Mouse (Mus musculus) thymus, postnatal 4 days (tissue): ENCODE data around the gene Osbpl3.
"Not testable (repeated sequence)": the region's sequence is repeated elsewhere in the genome, so short reads cannot be mapped to it uniquely, and the experiment has no call there.

Experiments
- DNase-seq: peaks from one replicate; pipeline ENCODE4 v3.0.0; 2021

Osbpl3 gene

DNA sequence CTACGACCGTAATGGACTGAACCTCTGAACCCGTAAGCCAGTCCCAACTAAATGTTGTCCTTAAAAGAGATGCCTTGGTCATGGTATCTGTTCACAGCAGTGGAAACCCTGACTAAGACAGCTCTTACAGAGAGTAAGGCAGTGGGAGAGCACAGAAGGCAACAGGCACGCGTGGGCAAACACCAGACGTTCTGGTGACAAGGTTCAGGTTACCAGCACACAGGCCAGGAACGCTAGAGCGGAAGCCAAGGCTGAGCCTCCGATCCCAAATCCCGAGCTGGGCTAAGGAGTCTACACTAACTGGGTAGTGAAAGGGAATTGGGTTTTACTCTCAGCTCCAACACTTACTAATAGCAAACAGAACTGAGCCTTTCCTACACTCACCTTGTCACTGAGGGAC is 3.8 kb downstream of the Osbpl3 start:
- DNase-seq = no peak

DNA sequence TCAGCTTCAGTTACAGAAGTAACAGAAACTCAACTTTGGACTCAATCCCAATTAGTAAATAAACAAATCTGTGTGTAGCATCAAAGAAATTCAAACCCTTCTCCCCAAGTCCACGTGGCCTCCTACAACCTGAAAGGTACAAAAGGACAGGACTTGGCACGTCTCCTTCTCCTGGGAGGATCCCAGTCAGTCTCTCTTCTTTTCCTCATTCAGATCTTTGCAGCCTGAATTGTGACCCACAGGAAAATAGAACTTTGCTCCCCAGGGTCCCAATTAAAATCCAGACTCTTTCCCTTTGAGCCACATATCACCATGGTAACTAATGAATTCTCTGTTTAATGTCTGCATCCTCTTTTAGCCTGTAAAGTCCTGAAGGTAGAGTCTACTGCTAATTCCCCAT is 10.4 kb downstream of the Osbpl3 start:
- DNase-seq = no peak

DNA sequence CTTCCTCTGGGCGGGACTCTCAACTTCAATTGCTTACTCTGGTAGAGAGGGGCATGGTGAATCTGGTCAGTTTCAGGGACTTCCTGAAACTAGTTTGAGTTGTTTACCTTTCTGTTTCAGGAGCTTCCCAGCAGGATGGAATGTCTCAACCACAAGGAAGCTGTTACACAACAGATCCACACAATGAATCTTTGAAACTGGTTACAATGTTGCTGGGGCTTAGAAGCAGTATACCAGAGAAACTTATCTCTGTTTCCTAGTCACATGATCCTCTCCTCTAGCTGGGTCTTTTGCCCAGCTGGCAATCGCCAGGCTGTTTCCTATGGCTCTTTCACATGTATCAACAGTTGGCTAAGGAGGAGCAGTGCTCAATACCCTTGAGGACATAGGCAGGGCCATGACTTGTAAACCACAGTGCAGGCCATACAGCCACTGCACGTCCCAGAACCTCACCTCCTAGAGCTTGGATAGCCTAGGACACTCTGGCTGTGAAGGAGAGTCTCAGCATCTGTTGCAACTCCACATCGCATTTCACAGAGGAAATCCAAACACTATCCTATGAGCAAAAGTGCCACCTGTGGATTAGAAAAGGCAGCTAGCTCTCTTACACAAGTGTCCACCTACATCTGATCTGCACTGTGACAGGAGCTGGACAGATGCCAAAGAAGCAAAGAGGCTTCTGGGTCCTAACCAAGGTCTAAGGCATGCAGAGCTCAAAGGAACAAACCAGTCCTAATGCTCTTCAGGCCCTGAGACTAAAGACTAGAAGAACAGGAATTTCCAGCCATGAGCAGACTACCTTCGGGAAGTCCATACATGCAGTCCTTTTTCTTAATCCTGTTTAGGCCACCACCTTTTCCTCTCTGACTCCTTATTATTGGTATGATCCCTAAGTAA is 14.8 kb downstream of the Osbpl3 start:
- DNase-seq = no peak

DNA sequence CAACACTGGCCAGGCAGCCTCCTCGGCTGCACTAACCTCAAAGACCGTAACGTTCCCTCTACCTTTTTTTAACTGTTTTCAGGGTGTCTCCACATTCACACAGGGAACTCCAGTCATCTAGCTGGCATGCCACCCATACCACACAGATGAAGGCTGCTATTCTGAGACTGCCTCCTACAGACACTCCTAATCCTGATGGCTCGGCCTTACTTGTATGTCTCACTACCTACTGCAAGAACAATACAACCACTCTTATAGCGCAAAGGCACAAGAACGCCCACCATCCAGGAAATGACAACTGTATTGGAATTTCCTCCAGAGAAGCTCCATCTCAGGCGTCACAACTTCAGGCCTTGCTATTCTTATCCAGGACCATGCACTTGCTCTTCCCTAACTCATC is 15.8 kb downstream of the Osbpl3 start:
- DNase-seq = no peak

DNA sequence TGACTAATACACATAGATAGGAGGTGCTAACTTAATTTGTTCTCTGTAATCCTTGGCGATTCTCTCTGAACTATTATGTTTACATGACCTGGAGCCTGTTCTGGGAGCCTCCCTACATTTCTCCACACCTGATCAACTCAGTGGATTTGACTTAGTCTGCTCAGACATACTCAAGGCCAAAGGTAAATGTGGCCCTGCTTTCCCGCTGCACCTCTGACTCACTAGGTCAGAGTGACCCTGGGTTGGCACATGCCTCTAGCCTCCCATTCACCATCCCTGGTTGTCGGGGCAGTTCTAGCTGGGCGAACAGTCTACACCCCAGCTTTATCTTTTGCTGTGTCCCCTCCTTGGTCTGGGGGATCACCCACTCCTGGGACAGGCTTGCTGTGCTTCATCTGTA is 17.1 kb downstream of the Osbpl3 start:
- DNase-seq = not testable (repeated sequence)

DNA sequence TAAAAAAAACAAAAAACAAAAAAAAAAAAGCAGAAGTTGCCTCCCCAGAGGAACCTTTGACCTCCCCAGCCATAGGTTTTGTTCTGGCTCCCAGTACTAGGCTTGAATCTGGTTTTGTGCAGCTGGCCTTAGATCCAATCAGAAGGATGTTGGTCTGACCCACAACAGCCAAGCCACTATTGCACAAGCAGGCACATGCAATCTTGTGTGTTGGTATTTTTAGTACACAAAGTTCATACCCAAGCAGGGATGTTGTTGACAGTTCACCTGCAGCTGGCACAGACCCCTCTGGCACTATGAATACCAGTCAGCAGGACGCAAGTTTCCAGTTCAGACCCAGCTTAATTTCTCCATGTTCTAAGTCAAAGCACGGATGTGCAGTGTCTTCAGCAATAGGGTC is 18.2 kb downstream of the Osbpl3 start:
- DNase-seq = no peak

DNA sequence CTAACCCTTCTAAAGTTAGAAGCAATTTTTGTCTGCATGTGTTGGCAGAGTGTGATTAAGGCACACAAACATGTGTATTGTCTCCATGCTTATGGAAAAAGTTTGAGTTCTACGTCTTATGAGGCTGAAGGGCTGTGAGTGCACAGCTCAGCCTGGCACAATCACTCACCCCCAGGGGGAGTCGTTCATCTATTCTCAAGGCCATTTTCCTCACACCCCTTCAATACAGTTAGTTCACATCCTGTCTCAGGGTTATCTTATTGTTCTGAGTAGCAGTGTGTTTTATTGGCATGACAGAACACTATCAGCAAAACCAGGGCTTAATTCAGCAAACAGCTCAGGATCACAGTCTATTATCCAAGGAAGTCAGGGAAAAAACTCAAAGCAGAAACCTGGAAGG is 19.3 kb downstream of the Osbpl3 start:
- DNase-seq = no peak

DNA sequence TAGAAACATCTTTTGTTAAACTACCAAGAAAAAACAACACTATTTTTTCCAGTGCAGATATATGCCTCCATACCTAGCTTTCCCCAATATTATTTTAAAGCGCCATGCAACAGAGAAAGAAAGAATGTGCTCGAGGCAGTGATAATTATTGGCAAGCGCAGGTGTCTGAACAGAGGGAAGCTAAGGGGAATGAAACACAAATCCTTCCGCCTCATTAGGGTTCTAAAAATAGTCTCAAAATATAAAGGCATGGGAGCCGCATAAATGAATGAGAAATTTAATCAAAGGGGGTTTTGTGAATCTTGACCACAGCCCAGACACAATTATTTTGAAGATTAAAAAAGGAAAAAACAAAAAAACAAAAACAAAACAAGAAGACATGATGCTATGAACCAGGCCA is 23.5 kb downstream of the Osbpl3 start:
- no peak for DNase-seq

DNA sequence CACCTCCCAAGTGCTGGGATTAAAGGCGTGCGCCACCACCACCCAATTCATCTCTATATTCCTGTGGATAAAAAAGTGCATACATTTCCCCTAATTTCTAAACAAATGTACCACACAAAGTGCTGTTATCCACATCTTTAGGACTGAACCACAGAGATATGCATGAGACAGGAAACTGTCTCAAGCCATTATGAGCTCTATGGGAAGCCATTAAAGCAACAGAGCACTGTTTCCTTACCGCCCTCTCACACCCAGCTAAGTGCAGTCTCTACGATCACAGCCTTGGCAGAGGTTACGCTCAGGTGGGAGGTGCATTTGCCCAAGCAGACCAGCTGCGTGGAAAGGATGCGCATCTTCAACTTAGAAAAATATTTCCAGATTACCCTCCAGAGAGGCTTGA is 26.7 kb downstream of the Osbpl3 start:
- no peak for DNase-seq

DNA sequence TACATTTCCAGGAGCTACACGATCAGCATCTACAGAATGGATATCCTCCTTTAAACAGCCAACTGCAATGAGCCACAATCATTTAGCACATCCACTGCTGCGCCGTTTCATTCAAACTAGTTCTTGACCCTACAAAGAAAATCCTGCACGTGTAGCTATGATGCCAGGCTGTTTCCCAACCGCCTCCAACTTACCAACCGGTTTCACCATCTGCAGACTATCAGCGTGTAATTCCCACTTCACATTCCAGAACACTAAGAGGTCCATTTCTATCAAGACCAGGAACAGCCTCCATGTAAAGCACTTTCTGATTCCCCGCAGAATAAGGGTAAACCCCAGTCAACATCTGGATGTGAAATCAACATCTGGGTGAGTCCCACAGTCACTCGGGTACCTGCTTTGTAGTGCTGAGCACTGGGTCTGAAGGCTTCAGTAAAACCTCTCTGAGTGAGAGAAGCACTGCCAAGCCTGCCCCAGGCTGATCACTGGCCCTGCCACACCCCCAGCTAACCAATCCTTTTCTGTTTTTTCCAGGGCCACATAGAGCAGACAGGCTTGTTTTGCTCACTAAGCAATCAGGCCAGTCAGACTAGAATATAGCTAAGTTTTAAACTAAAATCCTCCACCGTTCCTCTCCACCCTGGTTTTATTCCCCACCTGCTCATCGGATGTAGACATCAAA is 28.8 kb downstream of the Osbpl3 start:
- no peak for DNase-seq

DNA sequence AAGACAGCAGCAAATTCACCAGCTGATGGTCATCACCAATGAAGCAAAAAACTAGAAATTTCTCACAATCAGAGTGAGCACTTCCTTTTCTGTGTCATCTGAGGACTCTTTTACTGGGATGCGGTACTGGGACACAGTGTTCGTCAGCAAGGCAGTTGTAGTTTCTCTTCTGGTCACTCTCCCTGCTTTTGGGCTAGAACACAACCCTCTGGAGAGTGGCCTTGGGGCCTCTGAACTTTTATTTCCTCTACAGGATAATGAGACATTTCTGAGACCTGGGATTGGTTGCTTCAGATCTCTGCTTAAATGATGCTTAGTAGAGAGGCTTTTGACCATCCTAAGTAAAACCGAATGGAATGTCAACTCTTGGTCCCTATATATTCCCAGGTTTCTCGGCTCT is 29.4 kb downstream of the Osbpl3 start:
- DNase-seq = no peak

DNA sequence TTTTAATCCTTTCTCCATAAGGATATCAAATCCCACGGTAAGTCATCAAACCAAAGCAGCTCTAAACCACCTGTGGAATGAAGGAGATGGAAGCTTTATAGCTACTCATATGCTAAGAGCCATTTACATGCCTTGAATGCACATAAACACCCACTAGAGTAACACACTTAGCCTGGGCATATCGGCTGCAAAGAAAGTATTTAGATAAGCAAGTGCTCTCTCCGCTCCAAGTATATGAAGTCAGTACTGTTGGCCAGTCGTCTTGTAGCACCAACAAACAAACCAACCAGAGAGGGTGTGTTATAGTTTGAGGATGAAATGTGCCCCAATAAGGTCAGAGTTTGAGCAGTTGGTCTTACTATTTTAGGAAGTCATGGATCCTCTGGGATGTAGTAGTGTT is 31.7 kb downstream of the Osbpl3 start:
- DNase-seq = no peak

DNA sequence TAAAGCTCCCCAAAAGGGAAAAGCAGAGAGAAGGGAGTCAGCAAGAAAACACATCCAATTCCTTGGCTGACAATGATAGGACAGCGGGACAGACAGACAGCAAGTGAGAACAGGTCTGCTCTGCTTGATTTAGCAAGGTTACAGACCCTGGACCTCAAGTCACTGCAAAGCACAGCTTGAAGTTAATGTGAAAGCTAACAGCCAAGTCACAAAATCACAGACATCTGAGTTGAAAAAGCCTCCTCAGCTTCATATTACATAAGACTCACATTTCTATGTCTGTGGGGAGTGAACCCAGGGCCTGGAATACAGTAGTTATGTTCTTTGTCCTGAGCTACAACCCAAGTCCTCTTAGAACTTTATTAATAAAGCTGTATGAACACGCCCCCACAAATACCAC is 35.6 kb downstream of the Osbpl3 start:
- DNase-seq = no peak

DNA sequence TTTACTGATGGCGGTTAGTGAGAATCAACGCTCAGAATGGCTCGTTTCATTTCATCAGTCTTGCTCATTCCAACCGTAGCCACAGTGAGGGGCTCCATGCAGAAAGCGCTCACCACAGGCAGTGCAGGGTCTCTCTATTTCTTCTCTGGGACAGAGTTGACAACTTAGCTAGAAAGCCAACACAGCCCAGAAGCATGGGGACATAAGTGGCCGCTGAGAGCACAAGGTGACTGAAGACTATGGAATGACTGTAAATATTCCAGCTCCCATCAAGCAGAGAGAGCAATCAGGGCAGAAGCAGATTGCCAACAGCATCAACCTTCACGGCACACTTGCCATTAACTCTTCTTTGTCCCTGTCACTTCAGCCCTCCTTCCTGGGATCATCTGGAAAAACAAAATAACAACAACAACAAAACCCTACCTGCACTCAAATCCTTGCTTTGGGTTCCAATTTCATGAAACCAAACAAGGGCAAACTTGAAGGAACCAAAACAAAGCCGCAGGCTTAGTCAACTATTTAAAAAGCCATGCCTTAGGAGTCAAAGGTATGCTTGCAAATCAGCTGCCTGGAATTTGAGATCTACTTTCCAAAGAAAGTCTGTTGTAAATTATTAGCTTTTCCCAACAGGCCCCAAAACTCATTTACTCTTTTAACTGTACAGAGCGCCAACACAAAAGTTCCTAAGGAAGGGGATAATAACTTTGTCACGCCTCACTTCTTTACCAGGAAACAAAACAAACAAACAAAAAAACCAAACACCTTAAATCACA is 36.3 kb downstream of the Osbpl3 start:
- DNase-seq = no peak

DNA sequence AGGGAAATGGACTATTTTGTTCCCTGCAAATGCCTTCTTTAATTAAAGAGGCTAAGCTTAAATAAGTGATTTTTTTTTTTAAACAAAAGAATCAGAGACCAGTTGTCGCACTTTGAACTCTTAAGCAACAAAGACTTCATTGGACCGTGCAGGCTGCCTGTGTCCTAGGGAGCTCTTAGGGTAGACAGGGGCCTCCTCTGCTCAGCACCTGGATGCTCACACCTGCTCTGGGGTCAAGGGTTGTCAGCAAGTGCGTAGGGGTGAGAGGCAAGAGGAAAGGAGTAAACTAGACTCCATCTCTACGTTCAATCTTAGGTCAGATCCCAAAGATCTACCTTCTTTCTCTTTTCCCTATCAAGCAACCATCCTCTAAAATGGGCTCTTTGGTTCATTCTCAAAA is 37.0 kb downstream of the Osbpl3 start:
- DNase-seq = no peak

DNA sequence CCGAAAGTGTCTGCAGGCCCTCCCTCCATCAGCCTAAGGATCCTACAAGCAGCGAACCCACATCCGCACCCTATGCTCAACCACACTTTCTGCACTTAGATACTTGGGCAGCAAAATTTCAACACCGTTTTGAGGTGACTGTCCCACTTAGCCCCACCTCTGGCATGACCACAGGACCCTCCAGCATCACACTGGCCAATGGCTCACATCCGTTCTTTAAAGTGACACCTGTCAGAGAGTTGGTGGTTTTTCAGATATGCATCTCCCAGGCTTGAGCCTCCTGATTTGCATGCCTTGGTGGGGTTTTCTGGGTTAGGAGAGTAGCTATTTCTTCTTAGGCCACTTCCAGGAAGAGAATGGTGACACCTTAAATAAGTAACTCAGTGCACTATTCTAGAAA is 39.1 kb downstream of the Osbpl3 start:
- peak; percentile 63 for DNase-seq

DNA sequence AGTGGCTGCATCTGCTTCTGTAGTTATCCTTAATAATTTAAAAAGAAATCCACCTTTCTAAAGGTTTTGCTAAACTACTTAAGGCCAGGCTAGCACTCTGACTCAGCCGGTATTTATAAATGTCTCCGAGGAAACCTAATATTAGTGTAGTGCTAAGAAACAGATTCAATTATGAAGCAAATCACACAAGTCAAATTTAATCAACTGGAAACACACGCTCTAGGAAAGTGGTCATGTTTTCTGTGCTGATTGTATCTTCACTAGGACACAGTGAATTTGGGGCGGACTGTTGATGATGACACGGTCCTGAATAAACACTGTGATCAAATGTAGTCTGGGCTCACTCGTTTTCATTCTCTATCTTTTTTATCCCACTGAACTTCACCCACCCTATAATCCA is 40.6 kb downstream of the Osbpl3 start:
- DNase-seq = no peak

DNA sequence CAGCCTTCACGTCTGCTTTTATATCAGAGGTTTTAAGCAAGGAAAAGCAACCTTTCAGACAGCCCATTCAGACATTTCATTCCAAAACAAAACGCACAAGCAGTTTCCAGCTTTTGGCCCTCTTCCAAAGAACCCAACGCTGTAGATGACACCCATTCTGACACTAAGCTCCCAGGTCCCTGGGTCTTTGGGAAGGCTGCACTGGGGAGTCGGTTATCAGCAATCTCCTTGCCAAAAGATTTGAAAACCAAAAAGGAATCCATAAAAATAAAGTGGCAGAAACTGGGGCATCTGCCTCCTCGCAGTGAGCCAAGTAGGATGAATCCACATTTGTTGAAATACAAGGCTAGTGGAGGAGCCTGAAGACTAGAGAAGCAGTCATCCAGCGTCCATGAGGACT is 41.5 kb downstream of the Osbpl3 start:
- no peak for DNase-seq

DNA sequence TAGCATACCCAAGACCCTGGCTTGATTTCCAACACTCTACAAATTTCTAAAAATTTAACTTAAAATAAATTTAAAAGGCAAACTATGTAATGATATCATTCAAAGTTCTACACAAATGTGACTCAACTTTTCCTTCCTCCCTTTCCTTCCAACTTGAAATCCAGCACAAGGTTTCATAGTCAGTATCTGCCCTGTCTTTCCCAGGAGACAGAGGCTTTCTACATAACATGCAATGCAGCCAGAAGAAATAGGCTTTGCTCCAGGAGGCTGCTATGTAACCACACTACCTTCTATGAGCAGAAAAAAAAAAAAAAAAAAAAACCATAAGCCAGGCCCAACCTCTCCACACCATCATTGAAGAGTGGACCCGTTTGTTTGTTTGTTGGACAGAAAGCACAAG is 42.6 kb downstream of the Osbpl3 start:
- no peak for DNase-seq

DNA sequence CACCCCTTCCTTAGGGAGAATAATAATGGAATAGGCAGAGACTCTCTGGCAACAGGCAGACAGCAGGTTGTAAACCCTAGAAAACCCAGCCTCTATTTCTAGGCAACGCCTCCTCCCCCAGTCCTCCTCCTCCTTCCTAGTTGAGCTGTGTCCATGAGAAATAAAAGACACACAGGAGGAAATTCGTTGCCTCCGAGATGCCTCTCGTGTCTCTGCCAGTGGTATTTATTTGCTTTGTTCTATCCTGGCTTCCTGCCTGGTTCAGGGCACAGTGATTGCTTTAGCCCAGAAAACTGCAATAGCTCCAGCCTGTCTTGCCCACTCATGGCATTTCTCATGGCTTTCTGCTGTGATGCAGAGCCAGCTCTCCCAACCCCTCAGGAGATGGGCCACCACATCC is 43.8 kb downstream of the Osbpl3 start:
- no peak for DNase-seq

DNA sequence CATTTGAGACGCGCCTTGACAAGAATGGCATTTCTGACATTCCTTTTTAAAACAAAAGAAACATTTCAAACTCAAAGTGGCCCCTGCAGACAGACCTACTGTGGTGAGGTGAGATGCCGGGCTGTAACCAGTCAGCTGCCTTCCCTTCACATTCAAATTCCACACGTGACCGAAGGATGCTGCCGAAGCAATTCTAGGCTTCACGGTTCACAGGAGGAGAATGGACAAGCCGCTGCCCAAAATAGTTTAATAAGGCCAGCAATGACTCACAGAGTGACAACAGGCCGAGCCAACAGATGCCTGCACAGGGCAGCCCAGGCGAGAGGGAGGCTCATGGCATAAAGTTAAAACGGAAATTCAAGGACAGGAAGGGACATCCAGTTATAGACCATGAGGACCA is 51.3 kb downstream of the Osbpl3 start:
- DNase-seq = no peak

DNA sequence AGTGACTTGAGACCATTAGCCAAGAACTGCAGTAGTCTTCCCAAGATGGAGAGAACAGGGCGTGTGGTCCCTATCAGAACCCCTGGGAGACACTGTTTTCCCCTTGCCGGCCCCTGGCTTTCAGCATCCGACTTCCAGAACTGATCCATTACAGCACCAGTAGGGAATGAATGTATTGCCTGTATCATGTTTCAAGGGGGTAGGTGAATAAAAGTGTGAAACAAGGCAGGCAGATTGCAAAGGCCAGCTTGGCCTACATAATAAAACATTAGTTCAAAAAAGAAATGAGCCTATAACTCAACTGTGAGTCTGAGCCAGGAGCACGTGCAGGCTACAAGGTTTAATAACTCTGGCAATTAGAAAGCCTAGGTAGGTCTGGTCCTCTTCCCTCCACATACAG is 52.5 kb downstream of the Osbpl3 start:
- DNase-seq = no peak

DNA sequence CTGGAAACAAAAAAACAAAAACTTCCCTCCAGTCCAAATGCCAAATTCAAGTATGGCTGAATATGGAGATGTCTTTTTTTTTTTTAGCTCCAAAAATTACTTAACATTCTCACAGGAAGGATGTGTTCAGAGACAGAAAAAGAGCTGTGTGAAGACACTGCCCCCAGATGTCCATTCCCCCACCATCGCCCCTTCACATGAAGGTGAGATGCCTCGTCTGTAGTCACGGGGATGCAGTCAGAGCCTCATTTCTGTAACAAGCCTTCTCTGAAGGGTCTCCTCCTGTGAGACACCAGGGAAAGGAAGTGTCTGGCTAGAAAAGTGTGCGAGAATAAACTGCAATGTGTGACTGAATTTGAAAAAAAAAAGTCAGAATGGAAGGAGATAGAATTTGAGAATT is 53.1 kb downstream of the Osbpl3 start:
- no peak for DNase-seq

DNA sequence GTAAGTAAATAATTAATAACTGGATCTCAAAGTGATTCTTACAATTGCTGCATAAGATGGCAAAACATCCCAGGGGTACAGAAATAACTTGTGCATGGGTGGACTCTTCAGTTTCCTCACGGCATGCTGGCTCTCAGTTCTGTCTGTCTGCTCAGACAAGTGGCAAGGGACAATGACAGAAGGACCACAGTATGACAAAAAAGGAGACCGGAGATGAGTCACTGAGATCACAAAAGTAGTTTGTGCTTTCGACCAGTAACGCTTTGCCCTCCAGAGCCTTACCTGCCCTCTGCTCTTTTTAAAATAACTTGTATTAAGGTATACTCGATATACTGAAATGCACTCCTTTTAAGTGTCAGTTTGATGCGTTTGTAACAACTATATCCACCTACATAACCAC is 55.8 kb downstream of the Osbpl3 start:
- DNase-seq = no peak
